Mouse (Mus musculus) G1E (cell line): ENCODE data around the gene Gm28230.

Source experiments
- CTCF ChIP-seq: IDR thresholded peaks from 2 replicates; pipeline ENCODE4 v1.5.1; 2012; ENCODE audit warnings: low read depth, low read length, inconsistent platforms, mixed read lengths
- GATA1 ChIP-seq: IDR thresholded peaks from 2 replicates; pipeline ENCODE4 v1.6.1; 2012; ENCODE audit warnings: borderline replicate concordance, low read length, inconsistent platforms, mixed read lengths
- POLR2AphosphoS5 ChIP-seq: IDR thresholded peaks from 2 replicates; pipeline ENCODE4 v1.6.1; 2012; ENCODE audit warnings: low read depth, low read length, inconsistent platforms; ENCODE audit not compliant: insufficient replicate concordance
- TAL1 ChIP-seq: conservative IDR thresholded peaks from 2 replicates; pipeline ENCODE4 v1.6.1; 2012; ENCODE audit warnings: low read depth, low read length, inconsistent platforms, mixed read lengths

DNA sequence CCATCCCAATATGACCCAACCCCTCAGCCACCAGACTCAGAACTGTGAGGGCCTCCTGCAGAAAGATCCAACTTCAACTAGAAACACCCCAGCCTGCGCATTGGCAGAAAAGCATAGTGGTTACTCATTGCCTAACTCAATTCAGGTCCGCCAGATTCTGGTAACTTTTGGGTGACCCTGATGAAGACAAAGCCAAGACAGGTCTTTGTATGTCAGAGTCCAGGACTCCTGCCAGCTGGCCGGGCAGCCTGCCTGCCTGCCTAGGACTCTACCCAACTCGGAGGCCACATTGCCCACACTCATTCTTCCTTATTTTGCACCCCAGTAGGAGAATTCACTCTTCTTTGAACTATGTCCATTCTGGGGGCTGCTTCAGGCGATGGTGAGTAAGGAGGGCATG, at the start of gene Gm28230:
- TF ChIP-seq CTCF: no peak
- no peak for TF ChIP-seq TAL1
- no peak for TF ChIP-seq GATA1
- no peak for TF ChIP-seq POLR2AphosphoS5
